Mouse (Mus musculus) heart, adult 2 months (tissue): ENCODE measurements around the gene Prox1.

ENCODE experiments used
- CTCF ChIP-seq: fragments of 200-600 bp; IDR thresholded peaks from 2 replicates; pipeline ENCODE4 v1.8.1; 2022; ENCODE audit warnings: antibody characterized with exemption, mild to moderate bottlenecking, moderate library complexity
- POLR2A ChIP-seq: fragments of 200-500 bp; IDR thresholded peaks from 2 replicates; pipeline ENCODE4 v1.6.1; 2011; ENCODE audit warnings: mild to moderate bottlenecking, low read depth, low read length, control low read depth; ENCODE audit not compliant: insufficient read depth

GRCm38 (mm10) chr1:190172979-190173461 is 2.5 kb upstream of the Prox1 start:
- TF ChIP-seq CTCF (no peak), POLR2A (no peak)
